Mouse (Mus musculus) myocyte (in vitro differentiated cells): ENCODE results near the gene Gm14819.
"Not testable (repeated sequence)": the region's sequence is repeated elsewhere in the genome, so short reads cannot be mapped to it uniquely, and the experiment has no call there.

Source experiments
- CEBPB ChIP-seq: IDR thresholded peaks from 2 replicates; pipeline ENCODE4 v1.6.1; 2011; ENCODE audit warnings: mild to moderate bottlenecking, moderate library complexity; ENCODE audit not compliant: poor library complexity, insufficient read depth, severe bottlenecking
- E2F4 ChIP-seq: IDR thresholded peaks from one replicate; pipeline ENCODE4 v1.6.1; 2011; ENCODE audit warnings: mild to moderate bottlenecking, control low read depth, moderate library complexity; ENCODE audit not compliant: insufficient read depth
- MAX ChIP-seq: IDR thresholded peaks from one replicate; pipeline ENCODE4 v1.6.1; 2011; ENCODE audit warnings: low read depth, mild to moderate bottlenecking, control low read depth
- MYOD1 ChIP-seq, 3 experiments: IDR thresholded peaks; one replicate each; pipeline ENCODE4 v1.6.1; 2011; ENCODE audit warnings: control low read depth in 2 of 3, low read depth in 2 of 3, mild to moderate bottlenecking in 2 of 3, moderate library complexity in 1 of 3; ENCODE audit not compliant: insufficient read length in 2 of 3, control insufficient read depth in 1 of 3
- POLR2A ChIP-seq: IDR thresholded peaks from one replicate; pipeline ENCODE4 v1.6.1; 2011; ENCODE audit warnings: low read depth, mild to moderate bottlenecking, control low read depth, moderate library complexity; ENCODE audit not compliant: insufficient read length
- POLR2AphosphoS2 ChIP-seq: IDR thresholded peaks from one replicate; pipeline ENCODE4 v1.6.1; 2011; ENCODE audit warnings: low read depth, control low read depth; ENCODE audit not compliant: insufficient read length
- REST ChIP-seq: IDR thresholded peaks from one replicate; pipeline ENCODE4 v1.6.1; 2011; ENCODE audit warnings: mild to moderate bottlenecking, control low read depth, moderate library complexity; ENCODE audit not compliant: insufficient read depth, insufficient read length
- TCF12 ChIP-seq: IDR thresholded peaks from one replicate; pipeline ENCODE4 v1.6.1; 2011; ENCODE audit warnings: mild to moderate bottlenecking, control low read depth; ENCODE audit not compliant: poor library complexity, insufficient read depth, severe bottlenecking
- TCF3 ChIP-seq: IDR thresholded peaks from one replicate; pipeline ENCODE4 v1.6.1; 2011; ENCODE audit warnings: low read depth, control low read depth; ENCODE audit not compliant: insufficient read length
- USF1 ChIP-seq: IDR thresholded peaks from one replicate; pipeline ENCODE4 v1.6.1; 2011; ENCODE audit warnings: low read depth, mild to moderate bottlenecking, control low read depth, moderate library complexity

GRCm38 (mm10) chrX:35403883-35404282 lies at the start of gene Gm14819:
- not testable (repeated sequence) for TF ChIP-seq POLR2A; TCF12; E2F4; TCF3; CEBPB; POLR2AphosphoS2; MAX; REST; MYOD1 (IDR thresholded peaks at IDR 0.05; ENCODE audit: control insufficient read depth in 1 of 3, insufficient read length in 2 of 3, low read depth in 2 of 3); USF1
